Mouse (Mus musculus): ENCODE measurements around the gene Asl.

DNA sequence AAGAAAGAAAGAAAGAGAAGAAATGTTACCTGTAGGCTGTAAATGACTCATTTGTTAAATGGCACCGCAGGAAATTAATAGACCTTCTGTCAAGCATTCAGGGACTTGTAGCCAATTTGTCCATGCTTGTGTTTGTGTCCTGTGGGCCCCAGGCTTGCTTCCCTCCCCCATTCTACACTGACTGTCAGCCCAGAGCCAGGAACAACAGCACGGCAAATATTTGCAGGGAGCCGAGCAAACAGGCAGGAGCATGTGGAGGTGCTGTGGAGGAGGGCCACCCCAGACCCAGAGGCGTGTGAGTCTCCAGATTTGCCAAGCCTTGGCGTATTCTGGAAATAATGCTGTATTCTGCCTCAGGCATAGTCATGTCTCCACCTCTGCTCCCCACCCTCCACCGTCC lies 45.4 kb upstream of the Asl start:
- TF ChIP-seq CTCF (IDR thresholded peaks at IDR 0.05; ENCODE audit: borderline replicate concordance, control insufficient read depth, extremely low read depth, insufficient read depth, low read length, poor library complexity) = no peak
- no peak for TF ChIP-seq POLR2A (IDR thresholded peaks at IDR 0.05; ENCODE audit: control insufficient read depth, extremely low read depth, insufficient read depth, low read length, poor library complexity)

Data from thymus, adult 2 months (tissue).